In genomic region chr6:72491151-72491550, GRCm38 (mm10) we compare ENCODE assay signal across 16 mouse cellular contexts. TPM values are rescaled to one million over a fixed set of nuclear protein-coding genes. Genes with fewer than 3 reads are reported as not detected.
"Had no signal": no experiment of that assay in that cellular context is flagged by ENCODE, and none has a peak within 500 bp of the region (broad histone marks: within the 10 kb centered on the region; RNA-seq: fewer than 3 reads in every experiment).

No protein-coding gene starts in this region.

- H3K4me1 ChIP-seq: limb, embryonic 12.5 days; midbrain, embryonic 15.5 days; neural tube, embryonic 12.5 days had no signal

- H3K4me3 ChIP-seq: limb, embryonic 12.5 days; liver, embryonic 15.5 days; midbrain, embryonic 15.5 days; neural tube, embryonic 12.5 days had no signal

- DNase-seq: kidney, postnatal 36 days; layer of hippocampus, adult 9-11 months; layer of hippocampus, postnatal 36 days; lung, adult 2 months; lung, postnatal 36 days; thymus, adult 2 months; thymus, postnatal 4 days had no signal

- H3K27ac ChIP-seq: limb, embryonic 12.5 days; liver, embryonic 15.5 days; midbrain, embryonic 15.5 days; neural tube, embryonic 12.5 days; stomach, postnatal 0 days had no signal

- H3K36me3 ChIP-seq: limb, embryonic 12.5 days; liver, embryonic 15.5 days; midbrain, embryonic 15.5 days; neural tube, embryonic 12.5 days had no signal

- H3K9me3 ChIP-seq: limb, embryonic 12.5 days; liver, embryonic 15.5 days; midbrain, embryonic 15.5 days; neural tube, embryonic 12.5 days had no signal

- ATAC-seq: lung, postnatal 0 days; midbrain, embryonic 15.5 days had no signal

- H3K9ac ChIP-seq: limb, embryonic 12.5 days; liver, embryonic 15.5 days; midbrain, embryonic 15.5 days; neural tube, embryonic 12.5 days had no signal

- H3K27me3 ChIP-seq: limb, embryonic 12.5 days; midbrain, embryonic 15.5 days; neural tube, embryonic 12.5 days had no signal

- H3K4me2 ChIP-seq: limb, embryonic 12.5 days; liver, embryonic 11.5 days; liver, embryonic 15.5 days; midbrain, embryonic 15.5 days; neural tube, embryonic 12.5 days had no signal

RNA-seq across cellular contexts. Expression of gene Sh2d6, which starts 30.4 kb away (rescaled TPM):
- total RNA-seq: megakaryocyte progenitor cell, adult 5-6 weeks; monocyte, adult 5-6 weeks had no signal
- polyA plus RNA-seq: liver, embryonic 11.5 days; liver, embryonic 15.5 days; lung, postnatal 0 days had no signal
